Mouse (Mus musculus): ENCODE measurements around the gene Ubl4b.

Ubl4b gene

DNA sequence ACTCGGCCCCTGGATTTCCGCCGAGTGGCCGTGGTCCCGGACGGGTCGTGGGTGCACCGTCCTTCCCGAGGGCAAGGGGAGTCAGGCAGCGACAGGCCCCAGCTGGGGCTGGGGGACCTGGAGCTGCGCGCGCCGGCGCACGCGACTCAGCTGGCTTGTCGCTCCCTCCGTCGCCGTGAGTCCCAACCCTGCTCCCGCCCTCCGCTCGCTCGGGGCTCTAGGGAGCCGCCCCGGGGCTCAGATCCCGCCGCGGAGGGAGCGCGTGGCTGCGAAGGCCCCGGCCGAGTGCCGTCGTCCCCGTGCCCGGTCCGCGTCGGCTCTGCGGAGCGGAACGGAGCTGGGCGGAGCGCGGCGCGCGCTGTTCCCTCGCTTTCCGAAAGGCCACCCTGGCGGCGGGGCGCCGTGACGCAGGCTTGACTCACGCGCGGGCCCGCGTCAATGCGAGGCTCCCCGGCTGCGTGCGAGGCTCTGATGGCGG, 37.2 kb downstream of the Ubl4b start, which contains the start of gene Slc6a17:
Gene Slc6a17 (minus strand): TSS at position 388 of the 478 bp plus-strand sequence.
- DNase-seq, result peak; percentile 24

DNA sequence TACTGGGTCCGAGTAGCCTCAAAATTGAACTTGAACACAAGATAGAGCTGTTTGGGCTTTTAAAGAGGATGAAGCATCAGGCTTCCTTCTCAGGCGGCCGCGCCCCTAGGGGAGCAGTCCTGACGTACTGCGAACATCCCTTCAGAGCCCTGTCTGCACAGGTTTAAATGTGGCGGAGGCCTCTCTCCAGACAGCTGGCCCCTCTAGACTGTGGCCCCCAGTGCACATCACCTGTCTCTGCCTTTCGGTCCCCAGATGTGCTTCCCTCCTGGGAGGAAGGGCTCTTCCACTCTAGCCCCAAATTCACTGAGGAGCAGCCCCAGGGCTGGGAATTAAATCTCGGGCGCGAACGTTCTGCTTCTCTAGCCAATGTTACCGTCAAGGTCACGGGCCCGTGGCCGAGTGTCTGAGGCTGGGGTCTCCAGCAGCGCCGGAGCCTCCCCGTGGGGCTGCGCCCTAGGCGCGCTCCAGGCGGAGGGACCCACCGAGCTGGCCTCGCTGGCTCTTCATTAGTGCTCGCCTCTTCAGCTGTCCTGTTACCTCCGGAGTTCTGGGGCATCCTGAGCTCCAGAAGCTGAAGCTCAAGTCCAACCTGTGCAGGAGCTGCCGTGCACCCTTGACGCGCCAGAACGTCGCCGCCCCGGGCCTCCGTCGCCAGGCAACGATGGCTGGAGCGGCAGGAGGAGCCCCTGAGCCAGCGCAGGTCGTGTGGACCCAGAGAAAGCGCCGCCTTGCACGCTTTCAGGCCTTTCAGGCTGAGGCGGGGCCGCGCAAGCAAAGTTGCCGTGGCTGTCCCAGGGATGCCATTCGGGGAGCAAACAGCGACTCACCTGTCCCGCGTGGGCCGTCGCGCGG, 37.9 kb downstream of the Ubl4b start:
- DNase-seq, result no peak

DNA sequence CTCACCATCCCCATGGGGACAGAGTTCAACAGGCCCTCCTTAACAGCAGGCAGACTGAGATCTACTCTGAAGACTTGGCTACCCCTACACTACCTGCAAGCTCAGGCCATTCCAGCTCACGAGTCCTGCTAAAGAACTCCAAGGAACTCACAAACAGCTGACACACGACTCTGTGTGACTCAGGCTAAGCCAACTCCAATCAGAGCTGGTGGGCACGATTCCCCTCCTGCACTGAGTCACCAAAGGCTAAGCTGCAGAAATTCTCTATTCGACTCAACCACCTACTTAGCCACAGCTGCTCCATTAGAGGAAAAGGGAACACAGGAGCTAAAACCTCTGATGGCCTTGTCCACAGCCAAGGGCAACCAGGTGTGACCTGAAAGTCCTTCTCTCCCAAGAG, 38.9 kb downstream of the Ubl4b start:
- DNase-seq, result no peak

DNA sequence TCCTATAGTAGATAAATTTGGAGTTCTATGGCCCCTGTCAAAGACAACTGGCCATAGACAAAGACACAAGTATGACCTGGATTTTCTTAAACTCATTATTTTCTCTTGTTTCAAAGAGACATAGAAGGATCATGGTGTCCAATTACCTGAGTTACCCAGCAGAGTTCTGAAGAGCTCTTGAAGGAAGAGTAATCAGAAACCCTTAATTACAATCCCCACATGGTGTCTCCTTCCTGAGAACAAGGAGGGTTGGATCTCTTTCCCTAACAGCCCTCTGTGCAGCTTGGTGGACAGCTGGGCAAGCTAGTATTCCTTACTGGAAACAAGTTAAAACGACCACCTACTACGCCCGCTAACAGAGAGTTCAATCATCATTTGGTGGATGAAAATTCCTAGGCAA, 43.5 kb downstream of the Ubl4b start:
- DNase-seq, result no peak

DNA sequence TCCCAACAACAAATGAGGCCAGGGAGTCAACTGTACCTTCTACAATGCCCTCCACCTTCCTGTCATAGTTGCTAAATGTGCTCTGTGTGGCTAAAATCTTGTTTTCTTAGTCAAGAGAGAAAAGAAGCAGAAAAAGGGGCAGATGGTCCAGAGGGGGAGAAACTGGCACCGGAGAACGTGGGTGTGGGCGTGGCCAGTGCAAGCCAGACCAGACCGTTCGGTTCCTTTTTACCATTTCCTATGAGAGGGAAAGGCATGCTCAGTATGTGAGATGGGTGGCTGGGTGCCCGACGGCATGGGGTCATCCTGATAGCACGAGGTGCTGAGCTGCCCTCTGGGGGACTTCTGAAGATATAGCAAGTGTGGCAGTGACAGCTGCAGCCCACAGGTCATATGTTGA, 46.2 kb downstream of the Ubl4b start:
- DNase-seq, result no peak

DNA sequence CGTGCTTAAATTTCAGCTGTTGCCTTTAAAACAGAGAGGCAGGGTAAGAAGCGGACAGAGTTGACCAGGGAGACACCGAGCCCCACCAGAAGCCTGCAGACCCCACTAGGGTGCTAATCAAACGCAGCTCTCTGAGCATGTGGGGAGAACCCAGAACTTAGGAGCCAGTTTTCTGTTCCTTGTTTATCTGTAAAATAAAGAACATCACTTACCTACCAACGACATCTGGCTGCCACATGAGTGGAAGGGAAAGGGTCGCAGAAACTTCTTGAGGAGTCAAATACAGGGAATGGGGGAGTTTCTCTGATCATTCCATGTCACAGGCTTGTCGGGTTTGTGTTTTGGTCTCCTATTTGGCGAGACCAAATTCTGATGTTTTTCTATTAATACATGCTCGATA, 46.9 kb downstream of the Ubl4b start:
- no peak for DNase-seq

DNA sequence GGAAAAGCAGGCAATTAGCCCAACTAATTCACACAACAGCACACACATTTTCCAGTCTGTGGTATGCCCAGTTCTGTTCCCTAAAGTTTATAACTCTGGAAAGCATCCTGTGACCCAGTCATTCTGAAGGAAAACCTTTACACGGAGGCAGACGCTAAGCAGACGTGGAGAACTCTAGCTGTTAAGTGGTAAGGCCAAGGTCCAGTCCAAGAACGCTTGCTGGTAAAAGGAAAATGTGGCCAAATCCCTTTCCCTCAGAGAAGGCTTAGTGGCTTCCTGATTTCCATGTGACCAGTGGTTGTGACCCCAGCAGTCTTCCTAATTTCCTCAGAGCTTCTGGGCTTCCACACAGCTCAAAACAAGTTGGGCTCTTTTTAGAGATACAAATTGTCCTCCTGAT, 48.3 kb downstream of the Ubl4b start:
- no peak for DNase-seq

DNA sequence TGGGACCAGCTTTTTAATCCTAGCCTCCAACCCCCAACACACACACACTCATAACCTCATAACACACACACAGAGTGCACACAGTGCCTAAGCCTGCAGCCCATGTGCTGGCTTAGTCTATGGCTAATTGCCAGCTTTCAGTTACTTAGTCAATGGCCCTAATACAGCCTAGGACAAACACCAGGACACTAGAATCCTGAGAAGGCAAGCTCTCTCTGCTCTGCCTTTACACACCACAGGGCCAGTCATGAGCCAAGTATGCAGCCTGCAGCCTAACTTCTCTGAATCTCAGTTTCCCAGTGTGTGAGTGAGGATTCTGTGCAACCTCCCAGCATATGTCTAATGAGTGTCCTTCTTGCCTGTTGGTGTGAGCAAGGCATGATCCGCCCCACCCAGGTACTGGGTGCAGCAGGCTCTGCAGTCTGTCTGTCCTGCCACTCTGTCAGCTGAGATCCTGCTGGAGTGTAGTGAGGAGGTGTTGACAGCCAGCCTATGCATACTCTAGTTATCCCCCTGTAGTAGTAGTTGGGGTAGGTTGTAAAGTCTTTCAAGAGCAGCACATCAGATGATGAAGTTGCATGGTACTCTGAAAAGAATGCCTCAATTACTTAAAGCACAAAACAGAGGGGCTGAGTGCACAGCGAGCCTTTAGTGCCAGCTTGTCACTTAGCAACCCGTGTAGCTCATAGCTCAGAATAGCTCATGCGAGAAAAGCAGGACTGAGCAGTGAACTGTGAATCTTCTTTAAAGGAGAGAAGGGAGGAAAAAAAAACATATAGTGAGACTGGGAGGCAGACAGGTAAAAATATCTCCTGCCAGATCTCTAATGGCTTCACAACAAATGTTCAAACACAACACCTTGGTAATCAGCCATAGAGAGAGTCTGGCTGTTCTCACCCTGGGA, 49.2 kb downstream of the Ubl4b start:
- DNase-seq, result no peak

DNA sequence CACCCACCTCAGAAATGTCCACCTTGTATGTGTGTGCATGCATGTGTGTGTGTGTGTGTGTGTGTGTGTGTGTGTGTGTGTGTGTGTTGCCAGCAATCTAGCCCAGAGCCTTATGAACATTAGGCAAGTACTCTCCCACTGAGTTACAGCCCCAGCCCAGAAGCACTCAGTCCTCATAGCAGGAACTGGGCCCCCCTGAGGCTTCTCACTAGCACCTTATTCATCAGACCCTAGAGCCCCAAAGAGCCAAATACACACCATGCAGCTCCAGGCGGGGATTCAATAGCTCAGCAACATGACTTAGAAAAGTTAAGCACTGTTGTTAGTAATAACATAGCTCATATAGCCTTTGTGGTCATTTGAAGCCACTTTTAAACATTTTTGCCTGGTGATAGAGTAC, 50.3 kb downstream of the Ubl4b start:
- no peak for DNase-seq

DNA sequence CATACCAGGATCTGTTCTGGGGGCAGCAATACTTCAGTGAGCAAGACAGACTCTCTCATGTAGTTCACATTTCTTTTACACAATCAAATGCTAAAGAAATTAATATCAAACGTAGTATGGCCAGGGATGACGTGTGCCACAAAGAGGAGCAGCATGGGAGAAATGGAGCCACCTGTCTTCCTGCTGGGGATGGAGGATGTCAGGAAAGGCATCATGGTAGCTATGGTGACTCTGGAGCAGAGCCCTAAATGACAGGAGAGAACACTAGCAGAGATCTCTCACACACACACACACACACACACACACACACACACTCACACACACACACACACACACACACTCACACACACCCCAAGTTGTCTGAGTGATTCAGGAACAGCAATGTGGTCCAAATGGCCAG, 51.2 kb downstream of the Ubl4b start:
- DNase-seq, result no peak

All from lung, postnatal 10 days (tissue).